Mouse (Mus musculus) cerebellum, adult 9-10 months (tissue): ENCODE measurements around the gene Tmem115.

Experiments used
- DNase-seq: peaks from one replicate; pipeline ENCODE4 v3.0.0; 2022

The Tmem115 gene

GRCm38 (mm10) chr9:107522400-107522711, 11.4 kb upstream of the Tmem115 start:
- DNase-seq, result no peak

GRCm38 (mm10) chr9:107526198-107527026, 7.3 kb upstream of the Tmem115 start:
- DNase-seq, result no peak

- peak; percentile 65 for DNase-seq
Measured at GRCm38 (mm10) chr9:107534408-107535202, 860 bp downstream of the Tmem115 start.

GRCm38 (mm10) chr9:107538231-107538630, 4.5 kb downstream of the Tmem115 start:
- DNase-seq, result no peak

- no peak for DNase-seq
Measured at GRCm38 (mm10) chr9:107538711-107539110, 5.0 kb downstream of the Tmem115 start.

- no peak for DNase-seq
Measured at GRCm38 (mm10) chr9:107539940-107540339, 6.2 kb downstream of the Tmem115 start.

GRCm38 (mm10) chr9:107540420-107540819, 6.7 kb downstream of the Tmem115 start:
- DNase-seq, result no peak

GRCm38 (mm10) chr9:107541005-107541404, 7.3 kb downstream of the Tmem115 start:
- DNase-seq, result no peak

GRCm38 (mm10) chr9:107541474-107542351, 8.0 kb downstream of the Tmem115 start, which contains the start of the genes Cyb561d2 and Nprl2:
Gene Cyb561d2, minus strand, starts transcription at chr9:107542193.
Gene Nprl2, plus strand, starts transcription at chr9:107542226.
- DNase-seq, result peak; percentile 94

- no peak for DNase-seq
Measured at GRCm38 (mm10) chr9:107542352-107542686, 8.6 kb downstream of the Tmem115 start.

- DNase-seq, result peak; percentile 63
Measured at GRCm38 (mm10) chr9:107542721-107543120, 9.0 kb downstream of the Tmem115 start.

- no peak for DNase-seq
Measured at GRCm38 (mm10) chr9:107543299-107543698, 9.6 kb downstream of the Tmem115 start.

GRCm38 (mm10) chr9:107544196-107544700, 10.5 kb downstream of the Tmem115 start:
- peak; percentile 59 for DNase-seq

- DNase-seq, result peak; percentile 63
Measured at GRCm38 (mm10) chr9:107544729-107545128, 11.0 kb downstream of the Tmem115 start.

GRCm38 (mm10) chr9:107545199-107545598, 11.5 kb downstream of the Tmem115 start:
- DNase-seq, result no peak

GRCm38 (mm10) chr9:107545602-107546001, 11.9 kb downstream of the Tmem115 start:
- peak; percentile 86 for DNase-seq

GRCm38 (mm10) chr9:107547026-107547425, 13.3 kb downstream of the Tmem115 start, which contains the start of gene Zmynd10:
Gene Zmynd10, plus strand, starts transcription at chr9:107547298.
- peak; percentile 51 for DNase-seq

GRCm38 (mm10) chr9:107547957-107548356, 14.2 kb downstream of the Tmem115 start:
- DNase-seq, result no peak

- DNase-seq, result peak; percentile 50
Measured at GRCm38 (mm10) chr9:107548820-107549219, 15.1 kb downstream of the Tmem115 start.

- no peak for DNase-seq
Measured at GRCm38 (mm10) chr9:107549297-107550074, 15.7 kb downstream of the Tmem115 start.

- DNase-seq, result peak; percentile 53
Measured at GRCm38 (mm10) chr9:107550491-107551116, 16.9 kb downstream of the Tmem115 start.
